Mouse (Mus musculus): ENCODE measurements around the gene Rpn2. TPM values are rescaled to one million over a fixed set of nuclear protein-coding genes. Genes with fewer than 3 reads are reported as not detected.

Gene Rpn2
- polyA plus RNA-seq, 1 experiment from 2014 or later = 237 TPM

DNA sequence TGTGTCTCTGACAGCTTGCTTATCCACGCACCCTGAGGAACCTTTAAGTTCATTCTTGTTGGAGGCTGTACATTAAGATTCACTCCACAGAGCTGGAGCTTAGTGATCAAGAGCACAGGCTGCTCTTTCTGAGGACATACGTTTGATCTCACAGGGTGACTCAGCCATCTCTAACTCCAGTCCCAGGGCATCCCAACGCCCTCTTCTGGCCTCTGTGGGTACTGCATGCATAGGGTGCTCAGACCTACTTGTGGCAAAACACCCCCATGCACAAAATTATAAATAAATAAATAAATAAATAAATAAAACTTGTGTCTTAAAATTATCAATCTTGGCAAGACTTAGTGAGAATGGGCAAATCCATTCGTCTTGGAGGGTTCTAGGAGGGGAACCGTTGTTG lies 59.8 kb downstream of the Rpn2 start:
- peaks cover 31% of the 10 kb centered on the region for H3K4me1 ChIP-seq (ENCODE audit: control insufficient read depth, insufficient read depth, low read depth, low read length)
- 27% methylated on average over 5 of the region's 5 CpGs for WGBS
- H3K4me2 ChIP-seq (ENCODE audit: low read length) = no peak overlapping the region
- H3K27ac ChIP-seq (ENCODE audit: low read depth, low read length) = no peak overlapping the region
- no peaks in the 10 kb centered on the region for H3K36me3 ChIP-seq (ENCODE audit: control insufficient read depth, insufficient read depth, low read length)
- H3K9ac ChIP-seq (ENCODE audit: low read depth, low read length) = no peak overlapping the region
- no peaks in the 10 kb centered on the region for H3K27me3 ChIP-seq (replicated peaks; ENCODE audit: control insufficient read depth, insufficient read depth, low read length)
- no peak for ATAC-seq
- H3K4me3 ChIP-seq (ENCODE audit: low read length) = no peak overlapping the region
- H3K9me3 ChIP-seq (ENCODE audit: control insufficient read depth, low read length) = no peaks in the 10 kb centered on the region

DNA sequence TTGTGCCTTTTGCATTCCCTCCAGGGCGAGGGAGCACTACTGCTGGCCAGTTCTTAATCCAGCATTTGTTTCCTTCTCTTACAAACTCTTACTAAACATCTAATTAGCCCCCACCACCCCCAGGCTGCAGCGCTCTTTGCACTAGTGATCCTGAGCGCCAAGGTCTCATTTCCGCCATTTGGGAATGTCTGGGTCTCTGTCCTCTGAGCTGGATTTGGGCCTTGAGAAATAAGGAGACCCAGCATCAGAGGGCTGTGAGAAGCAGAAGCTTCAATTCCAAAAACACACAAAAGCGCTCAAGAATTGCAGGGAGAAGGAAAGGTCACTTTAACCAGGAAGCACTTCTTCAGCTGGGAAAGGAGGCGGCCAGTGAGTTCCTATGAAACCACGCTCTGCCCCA lies 60.7 kb downstream of the Rpn2 start:
- no peak overlapping the region for H3K4me2 ChIP-seq (ENCODE audit: low read length)
- peaks cover 31% of the 10 kb centered on the region for H3K4me1 ChIP-seq (ENCODE audit: control insufficient read depth, insufficient read depth, low read depth, low read length)
- no peak overlapping the region for H3K4me3 ChIP-seq (ENCODE audit: low read length)
- no peaks in the 10 kb centered on the region for H3K27me3 ChIP-seq (replicated peaks; ENCODE audit: control insufficient read depth, insufficient read depth, low read length)
- no peaks in the 10 kb centered on the region for H3K36me3 ChIP-seq (ENCODE audit: control insufficient read depth, insufficient read depth, low read length)
- no peak overlapping the region for H3K9ac ChIP-seq (ENCODE audit: low read depth, low read length)
- 62% methylated on average over 7 of the region's 7 CpGs for WGBS
- ATAC-seq = no peak
- peak overlapping the region; percentile 74 for H3K27ac ChIP-seq (ENCODE audit: low read depth, low read length)
- no peaks in the 10 kb centered on the region for H3K9me3 ChIP-seq (ENCODE audit: control insufficient read depth, low read length)

GRCm38 (mm10) chr2:157340221-157340741 lies 61.5 kb downstream of the Rpn2 start:
- H3K4me3 ChIP-seq (ENCODE audit: low read length) = no peak overlapping the region
- no peak overlapping the region for H3K4me2 ChIP-seq (ENCODE audit: low read length)
- no peaks in the 10 kb centered on the region for H3K36me3 ChIP-seq (ENCODE audit: control insufficient read depth, insufficient read depth, low read length)
- H3K4me1 ChIP-seq (ENCODE audit: control insufficient read depth, insufficient read depth, low read depth, low read length) = peaks cover 31% of the 10 kb centered on the region
- peak overlapping the region; percentile 74 for H3K27ac ChIP-seq (ENCODE audit: low read depth, low read length)
- H3K27me3 ChIP-seq (replicated peaks; ENCODE audit: control insufficient read depth, insufficient read depth, low read length) = no peaks in the 10 kb centered on the region
- peak; percentile 85 for ATAC-seq
- no peak overlapping the region; the same call in 1 of the 2 replicates for H3K9ac ChIP-seq (ENCODE audit: low read depth, low read length)
- no peaks in the 10 kb centered on the region for H3K9me3 ChIP-seq (ENCODE audit: control insufficient read depth, low read length)
- 10% methylated on average over 7 of the region's 7 CpGs for WGBS

DNA sequence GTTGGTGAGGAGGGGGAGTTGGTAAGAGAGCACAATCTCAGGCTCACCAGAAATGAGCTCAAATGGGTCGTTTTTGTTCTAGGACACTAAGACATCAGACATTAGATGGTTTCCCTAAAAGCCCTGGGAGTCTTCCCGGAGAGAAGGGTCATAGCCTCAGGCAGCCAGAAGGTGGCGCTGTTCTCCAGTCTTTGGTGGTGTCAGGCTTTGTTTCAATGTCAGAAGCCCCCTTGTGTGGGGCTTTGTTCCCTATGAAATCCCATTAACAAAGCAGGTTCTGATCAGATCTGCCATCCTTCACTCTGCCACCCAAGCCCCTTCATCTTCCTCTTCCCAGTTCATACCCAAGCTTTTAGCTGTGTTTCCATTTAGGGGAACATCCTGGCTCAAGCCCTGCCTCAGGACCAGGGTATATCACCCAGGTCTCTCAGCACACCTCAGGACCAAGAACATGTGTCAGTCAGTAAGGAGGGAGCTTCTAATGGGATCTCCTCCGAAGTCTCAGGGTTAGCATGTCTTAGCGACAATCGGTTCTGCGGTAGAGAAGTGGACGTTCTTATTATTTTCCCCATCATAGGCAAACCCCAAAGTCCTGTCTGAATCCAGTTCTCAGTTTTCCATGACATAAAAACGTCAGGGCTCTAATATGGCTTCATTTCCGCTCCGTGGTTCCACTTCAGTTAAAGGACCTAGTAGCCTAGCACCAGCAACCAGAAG lies 62.9 kb downstream of the Rpn2 start:
- no peaks in the 10 kb centered on the region for H3K36me3 ChIP-seq (ENCODE audit: control insufficient read depth, insufficient read depth, low read length)
- ATAC-seq = peak; percentile 49
- no peak overlapping the region for H3K4me2 ChIP-seq (ENCODE audit: low read length)
- H3K27me3 ChIP-seq (replicated peaks; ENCODE audit: control insufficient read depth, insufficient read depth, low read length) = no peaks in the 10 kb centered on the region
- peak overlapping the region; percentile 59 for H3K9ac ChIP-seq (ENCODE audit: low read depth, low read length)
- 34% methylated on average over 11 of the region's 11 CpGs for WGBS
- H3K9me3 ChIP-seq (ENCODE audit: control insufficient read depth, low read length) = no peaks in the 10 kb centered on the region
- H3K4me1 ChIP-seq (ENCODE audit: control insufficient read depth, insufficient read depth, low read depth, low read length) = peaks cover 31% of the 10 kb centered on the region
- peak overlapping the region; percentile 80 for H3K27ac ChIP-seq (ENCODE audit: low read depth, low read length)
- no peak overlapping the region for H3K4me3 ChIP-seq (ENCODE audit: low read length)

DNA sequence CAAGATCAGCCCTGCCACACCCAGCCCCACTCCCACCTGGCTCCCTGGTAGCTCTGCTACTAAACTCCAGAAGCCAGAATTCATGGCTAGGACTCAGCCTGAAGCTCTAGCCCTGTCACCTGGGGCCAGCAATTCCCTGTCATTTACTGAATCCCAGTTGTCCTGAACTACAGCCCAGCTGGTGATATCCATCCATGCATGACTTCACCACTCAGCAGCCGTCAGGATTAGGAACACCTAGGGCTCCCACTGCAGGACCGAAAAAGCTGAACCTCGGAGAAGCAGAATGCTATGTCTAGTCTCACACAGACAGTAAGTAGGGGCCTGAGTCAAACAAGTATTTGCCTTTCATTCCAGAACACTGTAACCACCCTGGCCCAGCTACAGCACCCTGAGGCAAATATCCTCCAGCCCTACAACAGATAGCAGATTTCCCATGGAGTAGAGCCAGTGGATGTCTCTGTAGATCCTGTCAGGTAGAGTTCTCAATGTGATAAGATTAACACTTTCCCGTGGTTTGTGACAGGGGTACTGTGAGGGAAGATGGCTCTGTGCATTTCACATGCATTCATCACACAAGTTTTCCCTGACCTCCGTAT lies 63.6 kb downstream of the Rpn2 start:
- no peak for ATAC-seq
- Histone ChIP-seq H3K9me3 (ENCODE audit: control insufficient read depth, low read length) (no peaks in the 10 kb centered on the region), H3K4me1 (ENCODE audit: control insufficient read depth, insufficient read depth, low read depth, low read length) (peaks cover 35% of the 10 kb centered on the region), H3K27ac (ENCODE audit: low read depth, low read length) (peak overlapping the region; percentile 80), H3K36me3 (ENCODE audit: control insufficient read depth, insufficient read depth, low read length) (no peaks in the 10 kb centered on the region), H3K9ac (ENCODE audit: low read depth, low read length) (no peak overlapping the region), H3K4me3 (ENCODE audit: low read length) (no peak overlapping the region), H3K27me3 (replicated peaks; ENCODE audit: control insufficient read depth, insufficient read depth, low read length) (no peaks in the 10 kb centered on the region), H3K4me2 (ENCODE audit: low read length) (no peak overlapping the region)
- 23% methylated on average over 5 of the region's 5 CpGs for WGBS

DNA sequence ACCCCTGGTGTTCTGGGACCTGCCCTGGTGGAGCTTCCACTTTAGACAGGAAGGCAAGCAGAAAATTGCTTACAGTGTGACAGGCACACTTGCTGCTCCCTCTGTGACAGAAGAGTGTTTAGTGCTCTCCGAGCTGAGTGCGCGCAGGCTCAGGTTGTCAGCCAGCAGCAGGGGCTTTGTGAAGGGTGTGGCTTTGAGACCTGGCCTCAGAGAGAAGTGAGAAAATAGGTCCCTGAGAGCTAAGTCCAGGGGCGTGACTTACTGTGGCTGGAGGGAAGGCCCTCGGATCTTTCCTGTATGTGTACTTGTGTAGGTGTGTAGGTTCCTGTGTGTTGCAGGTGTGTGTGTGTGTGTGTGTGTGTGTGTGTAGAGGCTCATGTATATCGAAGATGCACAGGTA lies 64.5 kb downstream of the Rpn2 start:
- peak overlapping the region; percentile 51; the same call in 1 of the 2 replicates for H3K27ac ChIP-seq (ENCODE audit: low read depth, low read length)
- no peak for ATAC-seq
- no peaks in the 10 kb centered on the region for H3K36me3 ChIP-seq (ENCODE audit: control insufficient read depth, insufficient read depth, low read length)
- H3K27me3 ChIP-seq (replicated peaks; ENCODE audit: control insufficient read depth, insufficient read depth, low read length) = no peaks in the 10 kb centered on the region
- H3K4me2 ChIP-seq (ENCODE audit: low read length) = no peak overlapping the region
- 41% methylated on average over 6 of the region's 6 CpGs for WGBS
- H3K4me3 ChIP-seq (ENCODE audit: low read length) = no peak overlapping the region
- peaks cover 43% of the 10 kb centered on the region for H3K4me1 ChIP-seq (ENCODE audit: control insufficient read depth, insufficient read depth, low read depth, low read length)
- peak overlapping the region; percentile 41 for H3K9ac ChIP-seq (ENCODE audit: low read depth, low read length)
- H3K9me3 ChIP-seq (ENCODE audit: control insufficient read depth, low read length) = no peaks in the 10 kb centered on the region

GRCm38 (mm10) chr2:157347361-157348159 lies 68.7 kb downstream of the Rpn2 start, which contains the start of gene Ghrh:
Gene Ghrh (minus strand): TSS chr2:157347506.
- Histone ChIP-seq H3K9ac (ENCODE audit: low read depth, low read length) (peak within 1 kb of the TSS; percentile 62), H3K27ac (ENCODE audit: low read depth, low read length) (peak within 1 kb of the TSS; percentile 93), H3K4me1 (ENCODE audit: control insufficient read depth, insufficient read depth, low read depth, low read length) (peaks cover 33% of the 10 kb centered on the region), H3K9me3 (ENCODE audit: control insufficient read depth, low read length) (no peaks in the 10 kb centered on the region), H3K4me2 (ENCODE audit: low read length) (peak within 1 kb of the TSS; percentile 34), H3K27me3 (replicated peaks; ENCODE audit: control insufficient read depth, insufficient read depth, low read length) (no peaks in the 10 kb centered on the region), H3K36me3 (ENCODE audit: control insufficient read depth, insufficient read depth, low read length) (no peaks in the 10 kb centered on the region), H3K4me3 (ENCODE audit: low read length) (no peak within 1 kb of the TSS)
- ATAC-seq = peak; percentile 85
- WGBS = 21% methylated on average over 26 of the region's 26 CpGs

GRCm38 (mm10) chr2:157349121-157349778 lies 70.4 kb downstream of the Rpn2 start:
- H3K27ac ChIP-seq (ENCODE audit: low read depth, low read length) = peak overlapping the region; percentile 90
- no peaks in the 10 kb centered on the region for H3K27me3 ChIP-seq (replicated peaks; ENCODE audit: control insufficient read depth, insufficient read depth, low read length)
- 24% methylated on average over 12 of the region's 12 CpGs for WGBS
- peaks cover 26% of the 10 kb centered on the region for H3K4me1 ChIP-seq (ENCODE audit: control insufficient read depth, insufficient read depth, low read depth, low read length)
- peak overlapping the region; percentile 40 for H3K4me2 ChIP-seq (ENCODE audit: low read length)
- no peaks in the 10 kb centered on the region for H3K9me3 ChIP-seq (ENCODE audit: control insufficient read depth, low read length)
- peak overlapping the region; percentile 41; the same call in 1 of the 2 replicates for H3K9ac ChIP-seq (ENCODE audit: low read depth, low read length)
- no peak overlapping the region for H3K4me3 ChIP-seq (ENCODE audit: low read length)
- peak; percentile 27; the same call in 1 of the 2 replicates for ATAC-seq
- H3K36me3 ChIP-seq (ENCODE audit: control insufficient read depth, insufficient read depth, low read length) = no peaks in the 10 kb centered on the region

Data from hindbrain, embryonic 16.5 days (tissue).